Mouse (Mus musculus) midbrain, embryonic 11.5 days (tissue): ENCODE results near the gene Alox12e. TPM values are rescaled to one million over a fixed set of nuclear protein-coding genes. Genes with fewer than 3 reads are reported as not detected.

Experiments used
- ATAC-seq: fragments of 200-750 bp; cut with Nextera tagmentation; 2 replicates; pipeline ENCODE4 v1.8.0; 2017; ENCODE audit warnings: moderate TSS enrichment, moderate library complexity; ENCODE audit not compliant: low FRiP score
- DNase-seq: peaks from one replicate; pipeline ENCODE4 v3.0.0; 2015; ENCODE audit warnings: low spot score; ENCODE audit errors: missing footprints
- H3K27ac ChIP-seq: fragments of 300-500 bp; sonication (generic); 2 replicates; pipeline ENCODE4 v1.5.1; 2014; ENCODE audit warnings: low read depth, low read length
- H3K27me3 ChIP-seq: fragments of 300-500 bp; sonication (generic); 2 replicates; pipeline ENCODE4 v1.6.1; 2014; ENCODE audit warnings: mild to moderate bottlenecking, low read length, moderate library complexity, mixed read lengths; ENCODE audit not compliant: control insufficient read depth, insufficient read depth
- H3K36me3 ChIP-seq: fragments of 300-500 bp; sonication (generic); 2 replicates; pipeline ENCODE4 v1.6.1; 2014; ENCODE audit warnings: mild to moderate bottlenecking, low read length, moderate library complexity, mixed read lengths; ENCODE audit not compliant: control insufficient read depth, insufficient read depth
- H3K4me1 ChIP-seq: fragments of 300-500 bp; sonication (generic); 2 replicates; pipeline ENCODE4 v1.6.1; 2014; ENCODE audit warnings: low read length; ENCODE audit not compliant: control insufficient read depth, insufficient read depth
- H3K4me2 ChIP-seq: fragments of 300-500 bp; sonication (generic); 2 replicates; pipeline ENCODE4 v1.6.1; 2014; ENCODE audit warnings: mild to moderate bottlenecking, moderate library complexity
- H3K4me3 ChIP-seq: fragments of 300-500 bp; sonication (generic); 2 replicates; pipeline ENCODE4 v1.5.1; 2014; ENCODE audit warnings: low read depth, low read length
- H3K9ac ChIP-seq: fragments of 300-500 bp; sonication (generic); 2 replicates; pipeline ENCODE4 v1.6.1; 2014; ENCODE audit warnings: low read length
- H3K9me3 ChIP-seq: fragments of 300-500 bp; sonication (generic); 2 replicates; pipeline ENCODE4 v1.6.1; 2016; ENCODE audit warnings: low read length; ENCODE audit not compliant: control insufficient read depth
- WGBS: fragments of 180-500 bp; shearing (Covaris S2); extraction: QIAGEN DNeasy Blood & Tissue Kit; methylation state at CpG from one replicate; pipeline ENCODE4 v1.1.7; 2014; 5-methylcytosine and 5-hydroxymethylcytosine counted together
- polyA plus RNA-seq: library from polyadenylated mRNA; unstranded; fragments of >200 nt; fragmentation: Nextera tagmentation; extraction: Ambion mirVana; gene quantifications from 2 replicates; pipeline ENCODE4 v1.2.1, GENCODE M21; 2014

The Alox12e gene
- polyA plus RNA-seq, 1 experiment from 2014 or later = not detected

DNA sequence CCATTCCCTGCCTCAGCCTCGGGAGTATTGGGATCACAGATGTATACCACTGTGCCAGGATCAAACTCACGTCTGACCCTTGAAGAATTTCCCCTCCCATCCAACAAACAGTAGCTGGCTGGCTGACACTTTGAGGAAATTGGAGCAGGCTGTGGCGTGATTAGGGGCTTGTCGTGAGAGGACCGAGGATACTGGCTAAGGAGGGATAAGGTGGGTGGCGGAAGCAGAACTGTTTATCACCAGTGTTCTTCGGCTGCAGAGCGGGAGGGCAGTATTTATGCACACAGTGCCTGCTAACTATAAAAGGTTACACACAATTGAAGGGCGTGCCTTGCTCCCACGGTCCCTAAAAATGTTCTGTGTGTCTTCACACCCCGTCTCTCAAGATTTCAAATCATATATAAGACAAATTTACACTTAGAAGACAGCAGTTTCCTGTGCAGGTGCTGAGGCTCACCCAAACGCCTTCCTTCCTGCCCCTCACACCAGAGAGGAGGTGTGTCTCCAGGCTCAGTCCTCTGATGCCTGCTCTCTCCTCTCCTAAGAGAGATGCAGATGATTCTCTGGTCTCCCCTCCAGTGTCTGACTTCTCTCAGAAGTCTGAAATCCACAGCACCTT, 24.5 kb downstream of the Alox12e start:
- no peaks in the 10 kb centered on the region; the same call in 1 of the 2 replicates for H3K9me3 ChIP-seq
- DNase-seq (no peak), ATAC-seq (no peak)
- no peak overlapping the region for H3K4me2 ChIP-seq
- WGBS = 65% methylated on average over 12 of the region's 12 CpGs
- no peaks in the 10 kb centered on the region for H3K27me3 ChIP-seq
- no peaks in the 10 kb centered on the region for H3K36me3 ChIP-seq
- H3K9ac ChIP-seq = no peak overlapping the region
- H3K4me3 ChIP-seq = no peak overlapping the region
- no peaks in the 10 kb centered on the region for H3K4me1 ChIP-seq
- no peak overlapping the region for H3K27ac ChIP-seq

- H3K36me3 ChIP-seq = no peaks in the 10 kb centered on the region
- H3K4me2 ChIP-seq = no peak overlapping the region
- WGBS = 59% methylated on average over 4 of the region's 4 CpGs
- no peaks in the 10 kb centered on the region for H3K4me1 ChIP-seq
- no peak overlapping the region for H3K27ac ChIP-seq
- H3K9me3 ChIP-seq = no peaks in the 10 kb centered on the region; the same call in 1 of the 2 replicates
- H3K27me3 ChIP-seq = no peaks in the 10 kb centered on the region
- DNase-seq = no peak
- no peak overlapping the region for H3K4me3 ChIP-seq
- no peak overlapping the region for H3K9ac ChIP-seq
- no peak for ATAC-seq
Measured at GRCm38 (mm10) chr11:70297405-70297804, 25.0 kb downstream of the Alox12e start.

DNA sequence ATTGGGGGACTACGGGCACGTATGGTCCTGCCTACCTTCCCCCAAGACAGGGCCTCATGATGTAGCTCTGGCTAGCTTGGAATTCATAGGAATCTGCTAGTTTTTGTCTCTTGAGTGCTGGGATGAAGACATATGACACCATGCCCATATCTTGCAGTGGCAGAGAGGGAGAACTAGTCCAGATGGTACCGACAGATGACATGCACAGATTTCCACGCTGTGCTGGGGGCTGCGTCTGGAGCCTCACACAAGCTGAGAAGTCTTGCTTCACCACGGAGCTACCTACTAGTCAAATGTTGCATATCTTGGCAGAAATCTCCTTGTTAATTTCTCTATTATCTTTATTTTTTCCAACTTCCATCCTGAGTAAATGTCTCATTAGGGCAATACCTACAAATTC, 28.5 kb downstream of the Alox12e start:
- no peaks in the 10 kb centered on the region for H3K27me3 ChIP-seq
- DNase-seq (no peak), ATAC-seq (no peak)
- WGBS = 90% methylated on average over 6 of the region's 6 CpGs
- no peaks in the 10 kb centered on the region for H3K9me3 ChIP-seq
- H3K9ac ChIP-seq = no peak overlapping the region
- H3K4me3 ChIP-seq = no peak overlapping the region
- no peak overlapping the region for H3K27ac ChIP-seq
- no peak overlapping the region for H3K4me2 ChIP-seq
- no peaks in the 10 kb centered on the region for H3K36me3 ChIP-seq
- no peaks in the 10 kb centered on the region for H3K4me1 ChIP-seq

DNA sequence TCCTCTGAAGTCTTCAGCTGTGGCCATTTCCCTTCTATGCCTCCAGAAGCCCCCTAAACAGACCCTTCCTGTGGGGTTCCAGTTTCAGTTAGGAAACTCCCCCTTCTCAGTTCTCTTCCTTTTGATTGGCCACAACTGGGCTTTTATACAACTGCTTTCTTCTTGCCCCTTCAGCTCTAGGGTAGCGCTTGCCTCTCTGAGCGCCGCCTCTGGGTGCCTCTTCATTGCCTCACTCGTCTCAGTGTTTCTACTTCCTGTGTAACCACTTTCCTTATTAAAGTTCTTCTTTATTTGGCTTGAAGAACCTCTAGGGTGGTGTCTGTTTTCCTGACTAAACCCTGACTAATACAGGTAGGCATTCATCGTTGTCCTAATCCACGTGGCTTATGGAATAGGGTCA, 31.2 kb downstream of the Alox12e start:
- 87% methylated on average over 6 of the region's 6 CpGs for WGBS
- H3K4me1 ChIP-seq = no peaks in the 10 kb centered on the region
- H3K4me3 ChIP-seq = no peak overlapping the region
- H3K9me3 ChIP-seq = no peaks in the 10 kb centered on the region
- DNase-seq (no peak), ATAC-seq (no peak)
- H3K9ac ChIP-seq = no peak overlapping the region
- no peak overlapping the region for H3K27ac ChIP-seq
- no peaks in the 10 kb centered on the region for H3K27me3 ChIP-seq
- H3K4me2 ChIP-seq = no peak overlapping the region
- no peaks in the 10 kb centered on the region for H3K36me3 ChIP-seq

DNA sequence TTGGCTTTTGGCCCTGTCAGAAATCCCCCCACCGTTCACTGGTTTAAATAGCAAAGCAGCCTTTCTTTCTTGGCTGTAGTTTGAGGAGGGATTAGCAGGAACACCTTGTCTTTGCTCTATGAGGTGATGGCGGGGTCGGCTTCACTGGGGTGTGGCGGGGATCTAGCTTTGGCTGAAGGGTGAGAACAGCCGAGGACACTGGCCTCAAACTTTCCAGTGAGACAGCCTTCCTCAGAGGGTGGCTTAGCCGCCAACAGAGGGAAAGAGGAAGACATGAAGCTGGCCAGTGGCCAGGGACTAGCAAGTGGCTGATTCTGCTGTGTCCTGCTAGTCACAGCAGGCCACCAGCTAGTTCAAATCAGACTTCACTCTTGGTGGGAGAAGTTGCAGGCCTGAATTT, 33.2 kb downstream of the Alox12e start:
- no peak overlapping the region for H3K4me2 ChIP-seq
- H3K9me3 ChIP-seq = no peaks in the 10 kb centered on the region
- H3K36me3 ChIP-seq = no peaks in the 10 kb centered on the region
- H3K9ac ChIP-seq = no peak overlapping the region
- no peak overlapping the region for H3K4me3 ChIP-seq
- ATAC-seq (no peak), DNase-seq (no peak)
- no peaks in the 10 kb centered on the region for H3K4me1 ChIP-seq
- WGBS = 29% methylated on average over 6 of the region's 6 CpGs
- H3K27ac ChIP-seq = no peak overlapping the region
- no peaks in the 10 kb centered on the region; the same call in 1 of the 2 replicates for H3K27me3 ChIP-seq

- Histone ChIP-seq H3K27me3 (no peaks in the 10 kb centered on the region; the same call in 1 of the 2 replicates), H3K4me1 (no peaks in the 10 kb centered on the region), H3K9ac (no peak overlapping the region), H3K4me3 (no peak overlapping the region), H3K27ac (no peak overlapping the region), H3K36me3 (no peaks in the 10 kb centered on the region), H3K9me3 (no peaks in the 10 kb centered on the region), H3K4me2 (no peak overlapping the region)
- DNase-seq (no peak), ATAC-seq (no peak)
- 90% methylated on average over 10 of the region's 10 CpGs for WGBS
Measured at GRCm38 (mm10) chr11:70288102-70288501, 34.3 kb downstream of the Alox12e start.

GRCm38 (mm10) chr11:70285686-70286085, 36.7 kb downstream of the Alox12e start:
- Histone ChIP-seq H3K4me2 (no peak overlapping the region), H3K9me3 (no peaks in the 10 kb centered on the region), H3K36me3 (no peaks in the 10 kb centered on the region), H3K4me3 (no peak overlapping the region), H3K9ac (no peak overlapping the region), H3K27ac (no peak overlapping the region), H3K4me1 (no peaks in the 10 kb centered on the region), H3K27me3 (no peaks in the 10 kb centered on the region; the same call in 1 of the 2 replicates)
- DNase-seq = no peak
- ATAC-seq = no peak
- 91% methylated on average over 5 of the region's 5 CpGs for WGBS

GRCm38 (mm10) chr11:70284757-70285156, 37.7 kb downstream of the Alox12e start:
- ATAC-seq = no peak

GRCm38 (mm10) chr11:70283666-70284065, 38.8 kb downstream of the Alox12e start:
- WGBS = 81% methylated on average over 4 of the region's 4 CpGs
- Histone ChIP-seq H3K4me1 (no peaks in the 10 kb centered on the region), H3K27ac (no peak overlapping the region), H3K9ac (no peak overlapping the region), H3K27me3 (no peaks in the 10 kb centered on the region; the same call in 1 of the 2 replicates), H3K9me3 (no peaks in the 10 kb centered on the region), H3K36me3 (no peaks in the 10 kb centered on the region), H3K4me3 (no peak overlapping the region), H3K4me2 (no peak overlapping the region)
- ATAC-seq = no peak
- no peak for DNase-seq

More at GRCm38 (mm10) chr11:70284757-70285156, 37.7 kb downstream of the Alox12e start:
- no peak overlapping the region for H3K9ac ChIP-seq
- no peaks in the 10 kb centered on the region for H3K9me3 ChIP-seq
- no peak overlapping the region for H3K4me3 ChIP-seq
- H3K27me3 ChIP-seq = no peaks in the 10 kb centered on the region; the same call in 1 of the 2 replicates
- no peaks in the 10 kb centered on the region for H3K4me1 ChIP-seq
- H3K4me2 ChIP-seq = no peak overlapping the region
- DNase-seq = no peak
- no peaks in the 10 kb centered on the region for H3K36me3 ChIP-seq
- WGBS = 86% methylated on average over 3 of the region's 3 CpGs
- no peak overlapping the region for H3K27ac ChIP-seq
